Mouse (Mus musculus): ENCODE results near the gene Proser1.
A peak's percentile ranks its signal among the peaks of the same experiment; 100 is the strongest.

DNA sequence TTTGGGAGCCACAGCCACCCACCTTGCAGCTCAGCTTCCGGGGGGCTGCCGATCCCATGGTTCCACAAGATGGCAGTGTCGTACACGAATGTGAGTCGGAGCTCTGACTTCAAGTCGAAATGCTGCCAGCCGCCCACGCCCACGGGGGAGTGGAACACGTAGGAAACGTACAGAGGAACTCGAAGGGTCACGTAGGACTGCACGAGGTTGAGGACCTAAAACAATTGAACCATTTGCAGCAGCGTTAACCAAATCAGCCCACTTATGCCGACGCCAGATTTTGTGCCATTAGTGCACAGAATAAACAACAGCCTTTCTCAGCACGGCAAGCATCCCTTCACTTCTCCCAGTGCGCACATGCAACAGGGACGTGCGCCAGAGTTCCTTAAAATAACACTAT is 62.3 kb downstream of the Proser1 start:
- no peak for TF ChIP-seq POLR2A (IDR thresholded peaks at IDR 0.05; ENCODE audit: borderline replicate concordance, extremely low read depth, low read depth, low read length)
- peak; percentile 60 for TF ChIP-seq CTCF (IDR thresholded peaks at IDR 0.05; ENCODE audit: insufficient read depth, low read length)
